Mouse (Mus musculus) thymus, postnatal 0 days (tissue): Measurements from ENCODE around the gene Gm21870. TPM values are rescaled to one million over a fixed set of nuclear protein-coding genes. Genes with fewer than 3 reads are reported as not detected.
"Not testable (repeated sequence)": the region's sequence is repeated elsewhere in the genome, so short reads cannot be mapped to it uniquely, and the experiment has no call there.

ENCODE experiments used
- DNase-seq: peaks from one replicate; pipeline ENCODE4 v3.0.0-alpha.2; 2015; ENCODE audit warnings: low spot score
- polyA plus RNA-seq: library from polyadenylated mRNA; unstranded; fragments of >200 nt; fragmentation: Nextera tagmentation; extraction: Ambion mirVana; gene quantifications from 2 replicates; pipeline ENCODE4 v1.2.1, GENCODE M21; 2015

Gene Gm21870
- not detected in 2 replicates for polyA plus RNA-seq

- DNase-seq = not testable (repeated sequence)
These were observed at the start of gene Gm21870 for GRCm38 (mm10) chrX:33986716-33987115. Gene Gm21870 (minus strand): TSS chrX:33986816.

- DNase-seq = not testable (repeated sequence)
These were observed 30.2 kb downstream of the Gm21870 start, which contains the start of gene Btbd35f6 for GRCm38 (mm10) chrX:33956440-33956839. Gene Btbd35f6 (minus strand): TSS chrX:33956540.

Other genes with a start within 250 kb of the Gm21870 start
- gene Btbd35f6, start 30.3 kb downstream of the Gm21870 start, polyA plus RNA-seq = not detected in 2 replicates
- not detected in 2 replicates for gene Btbd35f9, start 174.7 kb upstream of the Gm21870 start, polyA plus RNA-seq